Mouse (Mus musculus) adrenal gland, adult 18-20 months (tissue): ENCODE data around the gene Nubp1. TPM values are rescaled to one million over a fixed set of nuclear protein-coding genes. Genes with fewer than 3 reads are reported as not detected.

ENCODE experiments used
- DNase-seq, 2 experiments: peaks; one replicate each; pipeline ENCODE4 v3.0.0; 2021 to 2022; ENCODE audit warnings: low spot score in 2 of 2
- total RNA-seq, 2 experiments: library from RNA; stranded (reverse); gene quantifications; 1 replicate in 1 of 2; 2 replicates in 1 of 2; pipeline ENCODE4 v1.2.3; 2021

Gene Nubp1
- total RNA-seq, 2 experiments from 2014 or later = 22.3 to 26.0 TPM

GRCm38 (mm10) chr16:10465011-10465681, 53.4 kb downstream of the Nubp1 start:
- DNase-seq = no peak

GRCm38 (mm10) chr16:10467391-10468107, 55.8 kb downstream of the Nubp1 start:
- no peak for DNase-seq

GRCm38 (mm10) chr16:10468201-10468600, 56.5 kb downstream of the Nubp1 start:
- no peak for DNase-seq

GRCm38 (mm10) chr16:10471950-10472349, 60.2 kb downstream of the Nubp1 start:
- no peak for DNase-seq

Other genes with a start within 250 kb of the Nubp1 start
- not detected for gene Rpl39l, start 241.7 kb upstream of the Nubp1 start, total RNA-seq
- gene Atf7ip2, start 219.2 kb upstream of the Nubp1 start, total RNA-seq = under 1 TPM; 0.29 to 0.99 TPM
- gene Emp2, start 98.0 kb upstream of the Nubp1 start, total RNA-seq = 1 to 10 TPM; 5.5 to 8.4 TPM
- gene Tekt5, start 16.5 kb upstream of the Nubp1 start, total RNA-seq = not detected
- 1 to 10 TPM; 1.1 to 3.0 TPM for gene Tvp23a, start 35.4 kb downstream of the Nubp1 start, total RNA-seq
- 1 to 10 TPM; 1.6 to 6.6 TPM for gene Ciita, start 68.1 kb downstream of the Nubp1 start, total RNA-seq
- 10 to 100 TPM; 20.2 to 25.8 TPM for gene Dexi, start 131.1 kb downstream of the Nubp1 start, total RNA-seq
- gene Clec16a, start 133.4 kb downstream of the Nubp1 start, total RNA-seq = 10 to 100 TPM; 47.4 to 52.2 TPM